Mouse (Mus musculus): Measurements from ENCODE around the gene Dhx37. TPM values are rescaled to one million over a fixed set of nuclear protein-coding genes. Genes with fewer than 3 reads are reported as not detected.
A peak's percentile ranks its signal among the peaks of the same experiment; 100 is the strongest.
"Not testable (repeated sequence)": the region's sequence is repeated elsewhere in the genome, so short reads cannot be mapped to it uniquely, and the experiment has no call there.

Dhx37 gene
- total RNA-seq, 2 experiments from 2014 or later: 4.3 to 4.4 TPM

DNA sequence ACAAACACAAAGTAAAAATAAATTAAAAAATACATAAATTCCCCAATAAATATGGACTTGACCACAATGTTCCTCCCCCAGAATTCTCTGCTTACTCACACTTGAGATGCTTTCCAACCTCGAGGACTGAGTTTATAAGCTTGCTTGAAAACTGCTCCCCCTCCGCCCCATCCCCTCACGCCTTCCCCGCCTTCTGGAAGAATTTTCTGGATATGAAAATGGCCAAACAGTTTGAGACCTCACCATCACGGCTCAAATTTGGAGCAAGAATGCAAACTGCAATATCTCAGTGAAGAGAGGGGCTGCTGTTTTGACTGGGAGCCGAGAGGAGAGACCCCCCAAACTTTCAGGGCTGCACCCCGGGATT, 29.4 kb downstream of the Dhx37 start:
- DNase-seq: no peak
- intact Hi-C loops (cut with DNase I): loop anchor here (2.0 kb wide), 1 partner anchor 16 kb away; the partner anchor contains the start of gene Gm10382
- no peak for TF ChIP-seq CTCF (IDR thresholded peaks at IDR 0.05)
- Histone ChIP-seq H3K4me3 (peak overlapping the region; percentile 87), H3K27ac (peak overlapping the region; percentile 96)

DNA sequence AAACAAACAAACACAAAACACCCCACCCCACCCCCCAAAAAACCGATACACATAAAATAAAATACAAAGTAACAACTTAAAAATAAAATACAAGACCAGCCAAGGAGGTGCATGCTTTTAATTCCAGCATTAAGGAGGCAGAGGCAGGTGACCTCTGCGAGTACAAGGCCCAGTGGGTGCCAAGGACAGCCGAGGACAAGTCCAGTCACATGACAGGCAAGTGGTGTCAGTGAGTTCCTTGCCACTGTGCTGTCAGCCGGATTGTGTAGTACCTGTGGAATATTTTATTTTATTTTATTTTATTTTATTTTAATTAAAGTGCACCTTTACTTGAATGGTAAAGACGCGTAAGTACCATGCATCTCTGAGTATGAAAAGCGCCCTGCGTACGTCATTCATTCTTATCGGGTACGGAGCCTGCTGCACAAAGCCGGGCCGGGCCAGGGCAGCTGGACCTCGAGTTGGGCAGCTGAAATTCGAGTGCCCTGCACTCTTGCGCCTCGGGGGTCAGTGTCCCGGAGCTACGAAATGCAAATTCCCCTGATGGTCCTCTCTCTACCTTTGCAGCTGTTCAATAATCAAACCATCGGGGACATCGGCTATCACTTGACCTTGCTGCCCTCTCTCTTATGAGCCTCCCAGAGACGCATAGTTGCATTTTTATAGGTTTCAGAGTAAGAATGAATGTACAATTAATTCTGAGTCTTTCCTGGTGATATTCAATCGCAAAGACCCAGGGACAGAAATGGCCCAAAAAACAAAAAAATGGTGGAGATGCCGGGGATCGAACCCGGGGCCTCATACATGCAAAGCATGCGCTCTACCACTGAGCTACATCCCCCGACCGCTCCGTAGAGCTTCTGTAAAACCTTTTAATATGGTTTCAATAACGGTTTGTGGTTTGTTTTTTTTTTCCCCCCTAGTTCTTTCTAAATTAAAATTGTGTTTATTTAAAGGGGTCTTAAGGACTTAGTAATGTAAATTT, 30.1 kb downstream of the Dhx37 start:
- peak; percentile 66 for DNase-seq
- intact Hi-C loops (cut with DNase I): loop anchor here (2.0 kb wide), 1 partner anchor 15 kb away; the partner anchor contains the start of gene Gm10382
- no peak for TF ChIP-seq CTCF (IDR thresholded peaks at IDR 0.05)
- peak overlapping the region; percentile 87 for H3K4me3 ChIP-seq
- H3K27ac ChIP-seq: peak overlapping the region; percentile 96

DNA sequence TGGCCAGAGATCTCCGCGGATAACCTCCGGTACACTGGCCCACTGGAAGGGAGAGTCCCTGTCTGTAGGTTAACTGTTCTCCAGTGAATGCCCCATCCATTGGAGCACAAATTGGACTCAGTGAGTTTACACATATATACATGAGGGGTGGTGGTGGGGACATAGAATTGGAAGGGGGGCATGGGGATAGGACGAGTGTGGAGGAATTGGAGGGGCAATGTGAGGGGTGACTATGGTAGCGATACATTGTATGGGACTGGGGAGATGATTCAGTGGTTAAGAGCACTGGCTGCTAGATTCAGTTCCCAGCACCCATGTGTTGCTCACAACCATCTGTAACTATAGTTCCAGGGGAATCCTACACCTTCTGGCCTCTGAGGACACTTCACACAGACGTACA, 30.9 kb downstream of the Dhx37 start:
- DNase-seq: no peak
- no peak for TF ChIP-seq CTCF (IDR thresholded peaks at IDR 0.05)
- H3K4me3 ChIP-seq: no peak overlapping the region
- H3K27ac ChIP-seq: peak overlapping the region; percentile 96
- intact Hi-C loops (cut with DNase I): no loop called here

DNA sequence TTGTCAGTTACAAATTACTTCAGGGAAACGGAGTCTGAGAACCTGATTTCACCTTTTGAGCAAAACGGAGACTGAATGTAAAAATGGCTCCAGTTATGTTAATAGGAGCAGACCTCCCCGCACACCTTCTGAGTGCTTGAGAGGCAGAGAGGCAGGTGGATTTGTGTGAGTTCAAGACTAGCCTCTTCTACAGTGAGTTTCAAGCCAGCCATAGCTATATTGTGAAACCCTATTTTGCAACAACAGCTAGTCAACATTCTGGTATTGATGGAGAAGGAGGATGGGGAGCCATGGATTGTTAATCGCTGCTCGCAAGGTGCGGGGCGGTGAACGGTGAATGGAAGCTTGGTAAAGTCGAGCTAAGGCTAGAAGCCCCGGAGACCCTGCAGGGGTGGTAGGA, 31.4 kb downstream of the Dhx37 start:
- intact Hi-C loops (cut with DNase I): no loop called here
- TF ChIP-seq CTCF (IDR thresholded peaks at IDR 0.05): no peak
- no peak for DNase-seq
- Histone ChIP-seq H3K4me3 (no peak overlapping the region), H3K27ac (no peak overlapping the region)

DNA sequence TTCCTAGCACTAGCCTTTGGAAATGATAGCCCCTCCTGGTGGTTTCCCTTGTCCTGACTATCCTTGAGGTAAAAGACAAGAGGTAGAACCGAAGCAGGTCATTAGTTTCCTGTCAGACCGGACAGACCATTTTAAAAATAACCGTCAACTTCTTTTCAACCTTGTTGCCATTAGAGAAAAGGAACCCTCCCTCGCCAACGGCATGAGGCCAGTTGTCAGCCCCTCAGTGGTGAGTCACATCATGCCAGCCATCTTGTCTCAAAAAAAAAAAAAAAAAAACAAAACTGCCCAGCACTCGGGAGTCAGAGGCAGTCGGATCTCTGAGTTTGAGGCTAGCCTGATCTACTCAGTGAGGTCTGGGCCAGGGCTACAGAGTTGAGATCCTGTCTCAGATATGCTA, 33.0 kb downstream of the Dhx37 start:
- DNase-seq: no peak
- intact Hi-C loops (cut with DNase I): no loop called here
- no peak for TF ChIP-seq CTCF (IDR thresholded peaks at IDR 0.05)

DNA sequence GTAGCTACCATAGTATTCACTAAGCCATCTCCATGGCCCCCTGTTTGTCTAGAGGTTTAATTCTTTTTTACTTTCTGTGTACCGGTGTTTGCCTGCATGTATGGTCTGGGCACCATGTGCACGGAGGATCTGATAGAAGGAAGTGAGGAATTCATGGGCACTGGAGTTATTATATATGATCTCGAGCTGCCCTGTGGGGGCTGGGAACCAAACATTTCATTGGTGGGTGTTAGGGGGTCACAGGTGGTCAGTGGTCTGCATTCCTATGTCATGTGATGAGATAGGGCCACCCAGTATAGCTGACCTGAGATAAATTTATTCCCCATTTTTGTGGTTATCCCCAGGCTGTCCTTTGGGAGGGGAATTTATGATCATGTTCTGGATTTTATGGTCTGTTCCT, 38.9 kb downstream of the Dhx37 start:
- no peak for TF ChIP-seq CTCF (IDR thresholded peaks at IDR 0.05)
- DNase-seq: no peak
- intact Hi-C loops (cut with DNase I): no loop called here
- Histone ChIP-seq H3K27ac (peak overlapping the region; percentile 98), H3K4me3 (no peak overlapping the region; the same call in 1 of the 2 replicates)

More for the DNA sequence above, 33.0 kb downstream of the Dhx37 start:
- H3K4me3 ChIP-seq: no peak overlapping the region
- no peak overlapping the region for H3K27ac ChIP-seq

DNA sequence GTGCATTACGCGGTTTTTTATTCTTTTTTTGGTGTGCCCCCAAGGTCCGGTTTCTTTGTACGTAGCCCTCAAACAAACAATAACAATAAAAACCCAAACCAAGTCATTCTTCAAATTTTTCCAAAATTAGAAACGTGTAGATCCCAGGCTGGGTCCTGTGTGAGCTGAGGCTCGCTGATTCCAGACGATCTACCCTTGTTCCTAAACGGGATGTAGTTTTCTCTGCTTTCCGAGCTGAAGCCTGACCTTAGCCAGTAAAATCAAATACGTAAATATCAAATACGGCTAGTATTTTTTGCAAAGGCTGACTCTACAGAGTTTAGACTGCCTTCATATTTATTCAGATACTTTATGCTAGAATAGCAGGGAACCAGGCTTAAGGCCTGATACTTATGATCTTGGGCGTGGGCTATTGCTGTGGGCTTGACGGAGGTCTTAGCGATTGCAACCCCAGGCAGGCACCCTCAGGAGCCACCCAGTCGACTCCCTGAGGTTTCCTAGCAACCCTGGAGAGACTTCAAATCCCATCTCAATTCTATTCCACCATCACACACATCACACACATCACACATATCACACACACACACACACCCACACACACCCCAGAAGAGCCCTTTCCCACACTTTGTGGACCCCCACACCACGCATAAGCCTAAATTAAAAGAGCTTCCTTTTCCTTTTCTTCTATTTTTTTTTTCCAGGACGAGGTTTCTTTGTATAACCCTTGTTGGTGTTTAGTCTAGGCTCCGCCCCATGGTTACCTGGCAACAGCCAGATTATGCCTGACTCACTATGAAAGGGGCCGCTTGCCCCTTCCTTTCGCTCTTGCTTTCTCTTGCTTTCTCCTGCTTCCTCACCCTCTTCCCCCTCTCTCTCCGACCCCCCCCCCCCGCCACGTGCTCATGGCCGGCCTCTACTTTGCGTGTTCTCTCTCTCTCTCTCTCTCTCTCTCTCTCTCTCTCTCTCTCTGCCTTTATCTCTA, 40.0 kb downstream of the Dhx37 start:
- intact Hi-C loops (cut with DNase I): no loop called here
- no peak for TF ChIP-seq CTCF (IDR thresholded peaks at IDR 0.05)
- Histone ChIP-seq H3K4me3 (peak overlapping the region; percentile 69), H3K27ac (peak overlapping the region; percentile 98)
- DNase-seq: peak; percentile 82

DNA sequence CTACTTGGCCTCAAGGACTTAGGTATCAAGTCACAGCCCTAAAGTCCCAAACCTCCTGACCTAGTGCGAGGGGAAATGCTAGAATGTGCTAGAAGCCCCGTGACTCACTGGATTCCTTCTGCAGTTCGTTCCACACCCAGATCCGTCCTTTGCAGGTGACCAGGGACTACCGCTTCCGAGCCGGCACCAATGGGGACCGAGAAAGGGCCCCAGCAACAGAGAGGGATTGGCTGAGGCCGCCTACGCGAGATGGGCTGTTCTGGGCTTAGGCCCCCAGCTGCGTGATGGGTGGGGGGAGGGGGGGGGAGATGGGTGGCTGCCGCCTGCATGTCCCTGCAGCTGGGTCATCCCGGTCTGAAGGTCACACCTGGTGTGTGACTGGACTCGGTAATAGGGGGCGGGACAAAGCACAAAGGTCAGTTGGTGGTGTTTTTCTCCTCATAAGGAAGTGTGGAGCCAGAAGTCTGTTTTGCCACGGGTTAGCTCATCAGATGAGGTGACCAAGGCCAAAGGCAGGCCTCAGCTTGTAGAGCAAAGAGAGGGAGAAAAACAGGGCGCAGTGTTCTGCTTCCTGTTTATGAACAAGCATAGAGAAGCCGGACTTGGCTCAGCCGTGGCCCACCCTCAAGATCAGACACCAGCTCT, 40.8 kb downstream of the Dhx37 start:
- no peak for TF ChIP-seq CTCF (IDR thresholded peaks at IDR 0.05)
- peak overlapping the region; percentile 98 for H3K27ac ChIP-seq
- peak overlapping the region; percentile 69 for H3K4me3 ChIP-seq
- intact Hi-C loops (cut with DNase I): no loop called here
- DNase-seq: peak; percentile 98

DNA sequence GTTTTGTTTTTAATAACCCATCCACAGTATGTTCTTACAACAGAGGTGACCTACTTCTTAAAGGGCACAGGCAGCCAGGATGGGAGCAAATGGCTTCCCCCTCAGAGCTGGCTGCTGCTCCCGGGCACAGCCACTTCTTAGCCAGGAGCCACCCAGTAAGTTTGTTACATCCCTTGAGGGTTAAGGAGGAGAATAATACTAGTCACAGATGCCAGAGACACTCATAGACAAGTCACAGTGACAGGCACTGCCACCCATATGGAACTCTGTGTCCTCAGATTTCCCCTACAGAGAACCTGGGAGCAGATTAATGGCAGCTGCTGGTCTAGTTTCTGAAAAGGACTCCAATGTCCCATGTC, 41.3 kb downstream of the Dhx37 start:
- peak overlapping the region; percentile 69 for H3K4me3 ChIP-seq
- no peak for TF ChIP-seq CTCF (IDR thresholded peaks at IDR 0.05)
- intact Hi-C loops (cut with DNase I): no loop called here
- peak; percentile 69 for DNase-seq
- H3K27ac ChIP-seq: peak overlapping the region; percentile 98

DNA sequence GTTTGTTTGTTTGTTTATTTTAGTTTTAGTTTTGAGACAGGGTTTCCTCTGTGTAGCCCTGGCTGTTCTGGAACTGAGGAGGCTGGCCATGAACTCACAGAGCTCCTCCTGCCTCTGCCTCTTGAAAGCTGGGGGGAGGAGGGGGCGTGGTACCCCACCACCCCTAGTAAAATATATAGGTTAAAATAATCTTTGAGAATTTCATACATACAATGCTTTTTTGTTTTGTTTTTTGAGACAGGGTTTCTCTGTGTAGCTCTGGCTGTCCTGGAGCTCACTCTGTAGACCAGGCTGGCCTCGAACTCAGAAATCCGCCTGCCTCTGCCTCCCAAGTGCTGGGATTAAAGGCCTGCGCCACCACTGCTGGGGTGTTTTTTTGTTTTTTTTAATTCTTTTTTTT, 41.7 kb downstream of the Dhx37 start:
- DNase-seq; intact Hi-C loops (cut with DNase I): not testable (repeated sequence)
- Histone ChIP-seq H3K4me3 (peak overlapping the region; percentile 69), H3K27ac (peak overlapping the region; percentile 98)

DNA sequence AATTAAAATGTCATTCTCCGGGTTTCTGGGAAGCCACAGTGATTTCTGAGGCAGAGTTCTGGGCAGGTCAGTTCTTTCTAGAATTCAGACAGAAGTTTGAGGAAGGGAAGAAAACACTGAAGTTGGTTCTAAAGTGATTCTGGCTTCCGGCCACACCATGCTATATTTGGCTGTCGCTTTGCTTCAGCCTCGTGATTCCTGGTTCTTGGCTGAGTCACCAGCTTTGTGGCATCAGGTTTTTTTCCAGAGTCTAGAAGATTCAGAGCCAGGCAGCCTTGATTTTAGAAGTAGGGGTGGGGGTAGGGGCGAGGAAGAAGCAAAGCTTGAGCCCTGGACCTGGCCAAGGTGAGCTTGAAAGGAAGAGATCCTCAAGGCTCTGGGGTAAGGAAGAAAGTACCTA, 42.3 kb downstream of the Dhx37 start:
- intact Hi-C loops (cut with DNase I): no loop called here
- peak; percentile 84 for DNase-seq
- TF ChIP-seq CTCF (IDR thresholded peaks at IDR 0.05): no peak
- Histone ChIP-seq H3K27ac (peak overlapping the region; percentile 98), H3K4me3 (peak overlapping the region; percentile 69)

DNA sequence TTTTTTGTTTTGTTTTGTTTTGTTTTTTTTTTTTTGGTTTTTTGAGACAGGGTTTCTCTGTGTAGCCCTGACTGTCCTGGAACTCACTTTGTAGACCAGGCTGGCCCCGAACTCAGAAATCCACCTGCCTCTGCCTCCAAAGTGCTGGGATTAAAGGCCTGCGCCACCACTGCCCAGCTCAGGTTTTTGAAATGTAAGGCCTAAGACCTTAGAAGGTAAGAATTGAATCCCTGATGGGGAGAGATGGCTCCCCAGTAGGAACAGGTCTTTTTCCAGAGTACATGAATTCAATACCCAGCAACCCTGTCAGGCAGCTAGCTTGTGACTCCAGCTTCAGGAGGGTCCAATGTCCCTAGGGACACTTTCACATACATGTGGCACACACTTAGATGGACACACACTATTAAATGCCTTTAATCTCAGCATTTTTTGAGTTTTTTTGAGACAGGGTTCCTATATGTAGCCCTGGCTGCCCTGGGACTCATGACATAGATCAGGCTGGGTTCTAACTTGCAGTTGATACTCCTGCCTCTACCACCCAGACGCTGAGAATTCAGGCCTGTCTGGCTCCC, 42.9 kb downstream of the Dhx37 start:
- no peak for TF ChIP-seq CTCF (IDR thresholded peaks at IDR 0.05)
- peak overlapping the region; percentile 81 for H3K4me3 ChIP-seq
- intact Hi-C loops (cut with DNase I): no loop called here
- DNase-seq: no peak
- peak overlapping the region; percentile 98 for H3K27ac ChIP-seq
